Mouse (Mus musculus) spleen, postnatal 14 days (tissue): ENCODE measurements around the gene Bex1.
A peak's percentile ranks its signal among the peaks of the same experiment; 100 is the strongest.
"Not testable (repeated sequence)": the region's sequence is repeated elsewhere in the genome, so short reads cannot be mapped to it uniquely, and the experiment has no call there.

Source experiments
- DNase-seq, 2 experiments: peaks; one replicate each; pipeline ENCODE4 v3.0.0; 2021 to 2022; ENCODE audit warnings: low spot score in 2 of 2

Bex1 gene

DNA sequence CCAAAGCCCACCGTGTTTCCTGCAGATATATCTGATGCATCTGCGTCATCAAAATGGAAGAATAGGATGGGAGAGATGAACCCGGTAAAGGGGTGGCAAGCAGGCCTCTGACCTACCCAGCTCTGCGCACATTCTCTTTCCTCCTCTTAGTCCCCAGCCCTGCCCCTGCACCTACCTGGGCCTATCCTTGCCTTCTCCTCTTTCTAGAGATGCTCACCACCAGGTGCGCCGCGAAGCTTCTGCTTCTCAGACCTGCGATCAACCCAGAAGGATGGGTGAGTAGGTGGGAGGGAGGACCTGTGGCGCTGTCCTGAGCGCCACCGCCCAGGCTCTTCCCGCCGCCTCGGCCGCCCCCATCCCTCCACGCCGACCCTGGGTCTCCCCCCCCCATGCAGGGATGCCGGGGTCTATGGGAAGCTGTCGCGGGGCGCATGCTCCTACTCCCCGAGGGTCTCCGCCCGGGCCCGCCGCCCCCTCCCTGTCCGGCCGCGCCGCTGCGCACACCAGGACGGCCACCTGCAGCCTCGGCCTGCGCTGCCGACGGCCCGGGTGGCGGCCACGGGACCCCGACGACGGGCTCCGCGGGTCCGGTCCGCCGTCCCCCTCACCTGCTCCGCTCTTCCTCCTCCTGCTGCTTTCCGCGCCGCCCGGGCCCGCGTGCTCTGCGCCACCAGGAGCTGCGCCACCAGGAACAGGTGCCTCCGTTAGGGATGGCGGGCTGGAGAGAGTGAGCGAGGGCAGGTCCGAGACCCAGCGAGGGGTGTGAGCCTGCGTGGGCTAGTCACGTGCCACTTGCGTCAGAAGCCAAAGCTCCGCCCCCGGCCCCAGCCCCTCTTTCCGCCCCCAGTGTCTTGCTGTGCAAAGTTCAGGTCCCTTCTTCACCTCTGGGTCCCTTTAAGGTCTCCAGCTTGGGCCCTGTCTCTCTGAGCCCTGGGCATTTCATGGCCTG lies at the start of gene Bex1, which contains the start of gene Tceal7:
TSS of gene Bex1 (minus strand) at position 785 of the 949 bp plus-strand sequence.
TSS of gene Tceal7 (plus strand) at position 51 of the 949 bp plus-strand sequence.
- not testable (repeated sequence) for DNase-seq

DNA sequence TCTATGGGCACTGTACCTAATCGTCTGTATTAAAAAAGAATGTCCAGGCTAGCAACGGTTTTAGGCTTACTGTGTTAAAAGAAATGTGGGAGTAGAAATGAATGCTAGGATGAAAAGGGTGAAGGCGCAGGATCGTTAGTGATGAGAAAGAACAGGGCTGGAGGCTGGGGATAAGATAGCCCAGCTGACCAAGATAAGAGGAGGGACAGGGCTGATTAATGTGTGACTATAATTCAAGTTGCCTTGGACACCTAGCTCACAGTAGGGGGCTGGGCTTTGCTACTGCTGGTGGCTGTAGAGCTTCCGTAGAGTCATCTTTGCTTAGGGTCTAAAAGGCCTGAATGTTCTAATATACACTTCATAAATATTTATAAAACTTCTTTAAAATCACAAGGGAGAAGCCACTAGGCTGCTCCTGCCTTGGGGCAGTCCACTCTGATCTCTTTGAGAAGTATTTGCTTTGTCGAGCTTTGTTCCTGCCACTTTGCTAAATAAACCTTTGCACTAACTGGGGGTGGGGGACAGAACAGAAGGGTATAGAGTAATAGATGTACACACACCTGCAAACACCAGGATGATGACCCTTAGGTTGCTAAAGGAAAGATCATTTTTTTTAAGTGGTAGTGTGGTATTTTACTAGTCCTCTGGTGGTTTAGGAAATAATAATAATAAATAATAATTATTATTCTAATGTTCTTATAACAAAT lies 36.9 kb upstream of the Bex1 start:
- no peak for DNase-seq

GRCm38 (mm10) chrX:136249671-136250070 lies 34.4 kb upstream of the Bex1 start:
- no peak for DNase-seq

DNA sequence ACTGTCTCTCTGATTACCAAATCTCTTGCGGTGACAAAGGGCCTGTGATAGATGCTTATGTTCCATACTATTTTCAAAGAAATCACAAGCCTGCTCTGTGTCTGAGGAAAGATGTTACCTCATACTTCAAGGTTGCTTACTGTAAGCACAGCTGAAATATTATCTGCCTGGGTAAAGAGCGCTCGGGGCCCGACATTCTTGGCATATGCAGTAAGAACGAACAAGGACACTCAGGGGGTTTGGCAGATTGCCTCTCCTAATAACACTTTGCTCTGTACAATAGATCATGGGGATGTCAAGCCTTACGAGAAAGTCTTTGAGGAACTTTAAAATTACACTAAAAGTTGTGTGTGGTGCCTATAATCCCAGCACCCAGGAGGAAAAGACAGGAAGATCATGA lies 33.5 kb upstream of the Bex1 start:
- DNase-seq: no peak

GRCm38 (mm10) chrX:136245521-136246071 lies 30.3 kb upstream of the Bex1 start:
- DNase-seq: no peak

GRCm38 (mm10) chrX:136244574-136245229 lies 29.4 kb upstream of the Bex1 start, which contains the start of gene Tceal9:
Gene Tceal9 (plus strand): TSS chrX:136245079.
- DNase-seq: peak; percentile 38 to 40

GRCm38 (mm10) chrX:136243181-136243580 lies 27.9 kb upstream of the Bex1 start:
- DNase-seq: no peak

DNA sequence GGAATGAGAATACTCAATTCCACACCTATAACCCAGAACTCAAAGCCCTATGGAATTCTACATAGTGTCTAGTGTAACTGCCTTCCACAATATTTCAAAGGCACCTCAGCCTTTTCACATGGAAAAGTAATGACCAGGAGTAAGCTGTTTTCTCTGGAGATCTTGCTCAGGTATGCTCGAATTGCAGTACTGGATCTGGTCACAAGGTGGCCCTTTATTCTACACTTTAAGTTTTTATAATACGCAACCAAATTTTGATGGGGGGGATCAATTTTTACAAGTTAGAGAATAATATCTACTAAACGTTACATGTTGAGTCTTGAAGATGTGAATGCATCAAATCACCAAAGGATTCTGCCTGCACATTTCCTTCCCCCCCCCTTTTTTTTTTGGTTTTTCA lies 22.8 kb upstream of the Bex1 start:
- DNase-seq: no peak

GRCm38 (mm10) chrX:136227768-136228167 lies 12.5 kb upstream of the Bex1 start:
- no peak for DNase-seq

DNA sequence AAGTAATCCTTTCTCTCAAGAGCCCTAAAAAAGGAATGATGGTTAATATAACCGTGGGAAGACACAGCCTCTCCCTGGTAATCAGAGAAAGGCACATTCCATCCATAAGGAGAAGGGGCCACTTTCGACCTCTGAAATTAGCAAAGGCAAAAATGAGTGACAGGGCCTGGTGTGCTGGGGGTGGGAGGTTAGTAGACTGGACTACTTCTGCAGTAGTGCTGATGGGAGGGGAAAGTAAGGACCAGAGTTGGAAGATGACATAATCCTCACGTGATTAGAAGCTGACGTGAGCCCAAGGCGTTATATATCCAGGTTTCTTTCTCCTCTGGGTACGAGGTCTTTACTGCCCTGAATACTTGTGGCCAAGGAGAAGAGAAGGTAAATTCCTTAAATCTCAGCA lies 8.4 kb upstream of the Bex1 start:
- DNase-seq: no peak

DNA sequence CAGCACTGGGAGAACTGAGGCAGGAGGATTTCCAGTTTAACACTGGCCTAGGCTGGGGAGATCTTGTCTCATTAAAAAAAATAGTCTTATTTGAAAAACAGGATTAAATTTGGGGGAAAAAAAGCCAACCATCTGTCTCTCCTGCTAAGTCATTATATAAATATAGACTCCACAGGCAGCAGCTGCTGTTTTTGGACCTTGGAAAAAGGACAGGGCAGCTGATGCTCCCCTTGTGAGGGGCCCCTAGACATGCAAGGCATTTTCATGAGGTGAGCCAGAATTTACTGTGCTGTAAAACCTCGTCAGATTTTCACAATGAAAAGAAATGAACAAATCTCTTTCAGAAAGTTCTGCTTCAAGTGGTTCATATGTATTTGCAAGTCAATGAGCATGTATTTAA lies 990 bp upstream of the Bex1 start:
- no peak for DNase-seq

DNA sequence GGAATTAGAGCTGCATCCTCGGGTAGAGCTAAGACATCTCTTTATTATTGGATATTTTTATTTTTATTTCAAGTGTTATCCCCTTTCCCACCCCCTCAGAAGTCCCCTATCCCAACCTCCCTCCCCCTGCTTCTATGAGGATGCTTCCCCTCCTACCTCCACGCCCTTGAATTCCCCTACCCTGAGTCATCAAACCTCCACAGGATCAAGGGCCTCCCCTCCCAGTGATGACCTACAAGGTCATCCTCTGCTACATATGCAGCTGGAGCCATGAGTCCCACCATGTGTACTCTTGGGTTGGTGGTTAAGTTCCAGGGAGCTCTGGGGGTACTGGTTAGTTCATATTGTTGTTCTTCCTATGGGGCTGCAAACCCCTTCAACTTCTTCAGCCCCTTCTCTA lies 1.9 kb downstream of the Bex1 start:
- no peak for DNase-seq

DNA sequence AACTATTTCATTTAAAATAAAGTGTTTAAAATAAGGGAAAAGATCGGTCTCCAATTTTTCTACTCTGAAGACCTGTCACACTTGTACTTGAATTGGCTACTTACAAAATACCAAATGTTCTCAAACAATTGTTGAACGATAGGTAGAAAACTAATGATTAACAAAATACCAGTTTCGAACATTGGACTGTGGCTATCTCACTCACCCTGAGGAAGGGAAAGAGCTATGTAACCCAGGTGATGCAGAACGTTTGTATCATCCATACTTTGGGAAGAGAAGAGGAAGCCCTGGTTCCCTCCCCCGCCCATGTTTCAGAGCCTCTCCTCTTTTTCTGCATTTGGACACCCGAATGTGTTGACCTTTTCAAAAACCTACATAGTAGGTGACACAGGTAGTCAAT lies 10.9 kb downstream of the Bex1 start:
- DNase-seq: no peak

DNA sequence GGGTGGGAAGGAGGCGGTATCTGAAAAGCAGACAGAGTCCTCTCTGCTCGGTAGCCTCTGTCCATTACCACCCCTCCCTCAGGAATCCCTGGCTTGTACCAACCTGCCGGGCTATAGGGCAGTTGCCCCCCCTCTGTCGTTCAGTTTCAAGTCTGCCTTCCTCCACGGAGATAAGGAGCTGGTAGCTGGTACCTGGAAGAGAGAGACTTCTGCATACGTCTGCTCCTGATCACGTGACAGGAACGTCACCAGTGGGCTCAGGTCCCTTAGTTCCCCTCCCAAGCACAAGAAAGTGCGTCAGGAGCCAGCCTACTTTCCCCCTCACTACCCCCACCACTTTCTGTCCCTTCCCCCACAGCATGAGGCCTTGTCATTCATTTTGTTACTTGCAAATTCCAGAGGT lies 11.6 kb downstream of the Bex1 start, which contains the start of gene Tceal5:
TSS of gene Tceal5 (minus strand) at position 213 of the 403 bp plus-strand sequence.
- DNase-seq: no peak

GRCm38 (mm10) chrX:136203257-136203656 lies 12.1 kb downstream of the Bex1 start:
- no peak for DNase-seq

DNA sequence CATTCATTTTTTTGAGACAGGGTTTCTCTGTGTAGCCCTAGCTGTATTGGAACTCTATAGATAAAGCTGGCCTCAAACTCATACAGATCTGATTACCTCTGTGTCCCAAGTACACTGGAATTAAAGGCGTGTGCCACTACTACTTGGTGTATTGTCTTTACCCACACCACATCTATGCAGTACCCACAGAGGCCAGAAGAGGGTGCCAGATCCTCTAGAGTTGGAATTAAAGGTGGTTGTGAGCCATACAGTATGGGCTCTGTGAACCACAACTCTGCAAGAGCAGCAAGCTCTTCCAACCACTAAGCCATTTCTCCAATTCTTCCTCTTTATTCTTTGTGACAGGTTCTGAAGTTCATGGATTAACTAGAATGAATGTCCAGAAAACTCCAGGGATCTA lies 18.4 kb downstream of the Bex1 start:
- peak; percentile 7 to 32 for DNase-seq

DNA sequence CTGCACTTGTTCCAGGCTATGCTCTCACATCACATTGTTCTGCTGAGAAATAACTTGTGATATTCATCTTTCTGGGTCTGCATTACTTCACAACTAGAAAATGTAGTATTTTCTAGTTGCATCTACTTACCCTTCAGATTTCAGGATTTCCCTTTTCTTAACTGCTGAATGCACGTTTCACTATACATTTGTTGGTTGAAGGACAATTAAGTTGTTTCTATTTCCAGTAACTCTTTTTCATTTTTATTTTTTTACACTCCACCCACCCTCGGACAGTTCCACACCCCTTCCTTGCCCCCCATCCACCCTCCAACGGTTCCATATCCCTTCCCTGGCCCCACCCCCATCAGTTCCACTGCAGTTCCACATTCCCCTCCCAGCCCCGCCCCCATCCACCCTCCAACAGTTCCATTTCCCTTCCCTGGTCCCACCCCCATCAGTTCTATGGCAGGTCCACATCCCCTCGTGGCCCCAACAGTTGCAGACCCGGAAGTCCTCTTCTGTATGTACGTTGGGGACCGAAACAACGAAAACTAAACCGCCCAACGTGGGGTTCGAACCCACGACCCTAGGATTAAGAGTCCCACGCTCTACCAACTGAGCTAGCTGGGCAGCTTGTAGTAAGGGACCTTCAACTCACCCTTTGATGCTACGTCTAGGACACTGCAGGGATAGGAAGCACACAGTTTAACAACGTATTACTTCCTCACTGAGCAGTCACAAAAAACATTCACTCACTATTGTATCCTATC lies 19.9 kb downstream of the Bex1 start:
- no peak for DNase-seq

- no peak for DNase-seq
These were observed 32.2 kb downstream of the Bex1 start for GRCm38 (mm10) chrX:136183107-136183506.

DNA sequence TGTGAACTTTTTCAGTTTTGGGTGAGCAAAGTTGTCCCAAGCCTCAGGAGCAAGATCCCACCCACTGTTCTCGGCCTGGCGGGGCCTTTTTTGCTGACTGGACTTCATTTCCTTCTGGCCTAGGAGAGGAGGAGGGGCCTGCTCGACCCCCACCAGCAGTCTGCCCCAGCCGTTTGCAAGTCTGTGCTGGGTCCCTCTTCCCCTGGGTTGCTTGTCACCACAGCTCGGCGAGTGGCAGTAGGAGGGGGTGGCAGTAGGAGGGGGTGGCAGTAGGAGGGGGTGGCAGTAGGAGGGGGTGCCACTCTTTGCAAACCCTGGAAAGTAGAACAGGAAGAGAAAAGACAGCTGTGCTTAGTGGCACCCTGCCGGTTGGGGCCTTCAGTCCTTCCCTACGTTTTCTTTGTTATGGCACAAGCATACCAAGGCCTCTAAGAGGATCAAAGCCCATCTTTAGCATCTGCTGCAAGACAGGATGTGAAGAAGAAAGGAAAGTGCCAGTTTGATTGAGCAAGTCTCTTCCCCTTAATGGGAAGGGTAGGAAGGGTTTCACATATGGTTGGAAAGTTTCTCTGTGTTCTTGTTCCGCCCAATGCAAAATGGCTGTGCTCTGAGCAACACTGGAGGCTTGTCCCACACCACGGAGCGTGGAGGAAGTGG lies 34.3 kb downstream of the Bex1 start:
- no peak for DNase-seq

- no peak for DNase-seq
These were observed 42.5 kb downstream of the Bex1 start for GRCm38 (mm10) chrX:136172786-136173185.
